Mouse (Mus musculus) embryo, embryonic 9.5 days (tissue): ENCODE data around the gene Ssx9.
"Not testable (repeated sequence)": the region's sequence is repeated elsewhere in the genome, so short reads cannot be mapped to it uniquely, and the experiment has no call there.

Source experiments
- DNase-seq: peaks from one replicate; pipeline ENCODE4 v3.0.0-alpha.2; 2017; ENCODE audit errors: extremely low spot score

Gene Ssx9

GRCm38 (mm10) chrX:8748132-8748531, at the start of gene Ssx9:
Gene Ssx9 (plus strand): TSS chrX:8748432.
- DNase-seq: not testable (repeated sequence)

GRCm38 (mm10) chrX:8732907-8733306, 15.3 kb upstream of the Ssx9 start:
- peak; percentile 0 for DNase-seq

- DNase-seq: not testable (repeated sequence)
Observed at GRCm38 (mm10) chrX:8803391-8803790, 55.2 kb downstream of the Ssx9 start, which contains the start of gene Ssxb5. Gene Ssxb5 (plus strand): TSS chrX:8803691.
